Mouse (Mus musculus) embryonic facial prominence, embryonic 12.5 days (tissue): ENCODE data around the gene Krt9. TPM values are rescaled to one million over a fixed set of nuclear protein-coding genes. Genes with fewer than 3 reads are reported as not detected.

ENCODE experiments used
- ATAC-seq: fragments of 200-750 bp; cut with Nextera tagmentation; 2 replicates; pipeline ENCODE4 v1.8.0; 2017; ENCODE audit not compliant: insufficient number of reproducible peaks, insufficient read depth, low FRiP score, low TSS enrichment
- H3K27ac ChIP-seq: fragments of 300-500 bp; sonication (generic); 2 replicates; pipeline ENCODE4 v1.5.1; 2016; ENCODE audit warnings: mild to moderate bottlenecking
- H3K27me3 ChIP-seq: fragments of 300-500 bp; sonication (generic); 2 replicates; pipeline ENCODE4 v1.6.1; 2016; ENCODE audit warnings: mild to moderate bottlenecking, moderate library complexity
- H3K36me3 ChIP-seq: fragments of 300-500 bp; sonication (generic); 2 replicates; pipeline ENCODE4 v1.6.1; 2016; ENCODE audit warnings: mild to moderate bottlenecking
- H3K4me1 ChIP-seq: fragments of 300-500 bp; sonication (generic); 2 replicates; pipeline ENCODE4 v1.6.1; 2016
- H3K4me2 ChIP-seq: fragments of 300-500 bp; sonication (generic); replicated peaks from 2 replicates; pipeline ENCODE4 v1.6.1; 2016; ENCODE audit warnings: mild to moderate bottlenecking, moderate library complexity
- H3K4me3 ChIP-seq: fragments of 300-500 bp; sonication (generic); 2 replicates; pipeline ENCODE4 v1.5.1; 2016; ENCODE audit warnings: mild to moderate bottlenecking
- H3K9ac ChIP-seq: fragments of 300-500 bp; sonication (generic); 2 replicates; pipeline ENCODE4 v1.6.1; 2016; ENCODE audit warnings: mild to moderate bottlenecking, moderate library complexity
- H3K9me3 ChIP-seq: fragments of 300-500 bp; sonication (generic); 2 replicates; pipeline ENCODE4 v1.6.1; 2016; ENCODE audit warnings: mild to moderate bottlenecking, moderate library complexity
- WGBS: fragments of 180-500 bp; shearing (Covaris S2); methylation state at CpG from one replicate; pipeline ENCODE4 v1.1.7; 2016; 5-methylcytosine and 5-hydroxymethylcytosine counted together
- polyA plus RNA-seq: library from polyadenylated mRNA; unstranded; fragments of >200 nt; fragmentation: Nextera tagmentation; extraction: Ambion mirVana; gene quantifications from 2 replicates; pipeline ENCODE4 v1.2.1, GENCODE M21; 2016

The Krt9 gene
- polyA plus RNA-seq, 1 experiment from 2014 or later: not detected

DNA sequence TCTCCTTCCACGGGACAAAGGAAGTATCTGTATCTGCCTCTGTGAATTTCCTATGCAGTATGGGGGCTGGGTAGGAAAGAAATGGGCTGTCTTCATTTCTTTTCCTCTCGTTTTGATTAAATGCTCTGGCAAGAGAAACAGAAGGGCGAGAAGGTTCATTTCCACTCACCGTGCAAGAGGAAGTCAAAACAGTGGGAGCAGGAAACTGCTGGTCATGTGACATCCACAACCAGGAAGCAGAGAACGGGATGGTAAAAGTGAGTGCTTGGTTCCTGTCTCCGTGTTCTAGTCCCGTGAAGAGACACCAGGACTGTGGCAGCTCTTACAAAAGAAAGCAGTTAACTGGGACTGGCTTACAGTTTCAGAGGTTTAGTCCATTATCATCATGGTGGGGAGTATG, 11.3 kb downstream of the Krt9 start:
- no peaks in the 10 kb centered on the region for H3K4me1 ChIP-seq
- H3K36me3 ChIP-seq: no peaks in the 10 kb centered on the region
- H3K9ac ChIP-seq: no peak overlapping the region
- no peaks in the 10 kb centered on the region for H3K27me3 ChIP-seq
- 70% methylated on average over 7 of the region's 7 CpGs for WGBS
- no peaks in the 10 kb centered on the region for H3K9me3 ChIP-seq
- no peak overlapping the region for H3K27ac ChIP-seq
- no peak overlapping the region for H3K4me3 ChIP-seq
- ATAC-seq: no peak
- no peak overlapping the region for H3K4me2 ChIP-seq

- Histone ChIP-seq H3K27ac (no peak overlapping the region), H3K4me1 (no peaks in the 10 kb centered on the region), H3K4me3 (no peak overlapping the region), H3K36me3 (no peaks in the 10 kb centered on the region), H3K9ac (no peak overlapping the region), H3K27me3 (no peaks in the 10 kb centered on the region), H3K4me2 (no peak overlapping the region), H3K9me3 (no peaks in the 10 kb centered on the region)
- 73% methylated on average over 3 of the region's 3 CpGs for WGBS
- no peak for ATAC-seq
These were observed 13.8 kb downstream of the Krt9 start for GRCm38 (mm10) chr11:100179260-100179659.

DNA sequence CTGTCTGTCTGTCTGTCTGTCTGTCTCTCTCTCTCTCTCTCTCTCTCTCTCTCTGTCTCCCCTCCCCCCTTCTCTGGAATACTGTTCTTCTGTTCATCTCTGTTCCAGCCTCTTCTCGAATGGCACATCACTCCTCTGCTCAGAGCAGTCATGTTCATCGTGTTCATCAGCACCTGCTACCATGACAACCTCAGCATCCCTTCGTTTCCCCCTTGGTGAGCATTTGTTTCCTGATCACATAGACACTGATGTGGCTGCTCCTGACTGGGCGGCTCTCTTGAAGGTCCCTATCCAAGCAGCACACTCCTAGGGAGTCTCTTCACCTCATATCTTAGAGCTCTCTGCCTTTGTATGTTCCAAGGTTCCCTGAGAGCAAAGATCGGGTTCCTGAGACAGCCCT, 14.7 kb downstream of the Krt9 start:
- WGBS: 82% methylated on average over 5 of the region's 5 CpGs
- no peaks in the 10 kb centered on the region for H3K4me1 ChIP-seq
- no peak overlapping the region for H3K4me2 ChIP-seq
- no peak overlapping the region for H3K4me3 ChIP-seq
- no peaks in the 10 kb centered on the region for H3K27me3 ChIP-seq
- H3K9me3 ChIP-seq: no peaks in the 10 kb centered on the region
- no peak for ATAC-seq
- no peak overlapping the region for H3K9ac ChIP-seq
- H3K27ac ChIP-seq: no peak overlapping the region
- no peaks in the 10 kb centered on the region for H3K36me3 ChIP-seq

GRCm38 (mm10) chr11:100176791-100177190, 16.3 kb downstream of the Krt9 start:
- Histone ChIP-seq H3K27ac (no peak overlapping the region), H3K27me3 (no peaks in the 10 kb centered on the region), H3K4me2 (no peak overlapping the region), H3K4me1 (no peaks in the 10 kb centered on the region), H3K9me3 (no peaks in the 10 kb centered on the region), H3K36me3 (no peaks in the 10 kb centered on the region), H3K9ac (no peak overlapping the region), H3K4me3 (no peak overlapping the region)
- WGBS: 79% methylated on average over 9 of the region's 9 CpGs
- no peak for ATAC-seq

- Histone ChIP-seq H3K4me1 (0 out of 2 replicates have a peak, but pooled peaks cover 3% of the 10 kb centered on the region), H3K9ac (no peak overlapping the region), H3K4me3 (no peak overlapping the region), H3K36me3 (no peaks in the 10 kb centered on the region), H3K27ac (no peak overlapping the region), H3K9me3 (no peaks in the 10 kb centered on the region), H3K27me3 (no peaks in the 10 kb centered on the region), H3K4me2 (no peak overlapping the region)
- WGBS: 31% methylated on average over 14 of the region's 14 CpGs
- ATAC-seq: no peak
These were observed 24.0 kb downstream of the Krt9 start for GRCm38 (mm10) chr11:100168765-100169762.

DNA sequence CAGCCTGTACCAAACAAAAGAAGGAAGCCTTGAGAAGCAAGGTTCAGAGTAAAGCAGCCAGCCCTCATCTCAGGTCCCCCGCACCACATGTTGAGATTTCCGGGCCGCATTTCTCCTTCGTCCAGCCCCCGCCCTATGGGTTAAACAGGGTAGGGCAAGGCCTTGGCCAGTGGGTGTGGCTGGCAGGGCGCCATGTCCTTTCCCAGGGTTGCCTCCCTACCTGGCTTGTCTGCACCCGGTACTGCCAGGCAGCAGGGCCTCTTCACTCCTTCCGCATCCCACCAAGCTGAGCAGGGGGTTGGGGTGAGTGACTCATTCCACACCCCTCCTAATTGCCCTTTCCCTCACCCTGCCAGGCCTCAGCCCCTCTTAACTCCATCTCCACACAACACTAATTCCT, 25.0 kb downstream of the Krt9 start:
- Histone ChIP-seq H3K36me3 (no peaks in the 10 kb centered on the region), H3K9me3 (no peaks in the 10 kb centered on the region), H3K4me1 (0 out of 2 replicates have a peak, but pooled peaks cover 3% of the 10 kb centered on the region), H3K4me3 (no peak overlapping the region), H3K4me2 (no peak overlapping the region), H3K27ac (no peak overlapping the region), H3K27me3 (no peaks in the 10 kb centered on the region), H3K9ac (no peak overlapping the region)
- ATAC-seq: no peak
- 86% methylated on average over 8 of the region's 8 CpGs for WGBS

DNA sequence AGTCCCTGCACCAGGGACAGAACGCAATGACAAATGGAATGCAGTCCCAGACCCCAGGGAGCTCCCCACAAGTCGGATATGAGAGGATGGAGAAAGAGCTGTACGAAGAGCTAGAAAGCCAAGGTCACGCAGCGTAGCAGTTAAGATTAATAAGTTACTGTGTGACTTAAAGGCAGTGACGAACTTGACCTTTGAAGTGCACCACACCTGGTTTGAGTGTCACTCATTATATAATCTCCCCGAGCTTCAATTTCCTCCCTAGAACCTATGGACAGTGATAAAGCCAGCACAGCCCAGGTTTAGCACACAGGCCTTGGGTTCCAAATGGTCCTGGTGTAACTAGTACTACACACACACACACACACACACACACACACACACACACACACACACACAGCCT, 28.7 kb downstream of the Krt9 start:
- H3K9me3 ChIP-seq: no peaks in the 10 kb centered on the region
- no peak for ATAC-seq
- H3K4me3 ChIP-seq: no peak overlapping the region
- H3K4me2 ChIP-seq: no peak overlapping the region
- H3K4me1 ChIP-seq: 0 out of 2 replicates have a peak, but pooled peaks cover 3% of the 10 kb centered on the region
- WGBS: 41% methylated on average over 7 of the region's 7 CpGs
- no peaks in the 10 kb centered on the region for H3K27me3 ChIP-seq
- H3K27ac ChIP-seq: no peak overlapping the region
- H3K9ac ChIP-seq: no peak overlapping the region
- H3K36me3 ChIP-seq: no peaks in the 10 kb centered on the region

GRCm38 (mm10) chr11:100157908-100158477, 35.1 kb downstream of the Krt9 start:
- H3K9me3 ChIP-seq: no peaks in the 10 kb centered on the region
- no peak overlapping the region for H3K27ac ChIP-seq
- no peaks in the 10 kb centered on the region for H3K4me1 ChIP-seq
- no peaks in the 10 kb centered on the region for H3K27me3 ChIP-seq
- whole genome bisulfite sequencing: 50% methylated on average over 6 of the region's 6 CpGs
- H3K36me3 ChIP-seq: no peaks in the 10 kb centered on the region
- no peak overlapping the region for H3K4me3 ChIP-seq
- H3K4me2 ChIP-seq: no peak overlapping the region
- no peak overlapping the region for H3K9ac ChIP-seq
- ATAC-seq: no peak

DNA sequence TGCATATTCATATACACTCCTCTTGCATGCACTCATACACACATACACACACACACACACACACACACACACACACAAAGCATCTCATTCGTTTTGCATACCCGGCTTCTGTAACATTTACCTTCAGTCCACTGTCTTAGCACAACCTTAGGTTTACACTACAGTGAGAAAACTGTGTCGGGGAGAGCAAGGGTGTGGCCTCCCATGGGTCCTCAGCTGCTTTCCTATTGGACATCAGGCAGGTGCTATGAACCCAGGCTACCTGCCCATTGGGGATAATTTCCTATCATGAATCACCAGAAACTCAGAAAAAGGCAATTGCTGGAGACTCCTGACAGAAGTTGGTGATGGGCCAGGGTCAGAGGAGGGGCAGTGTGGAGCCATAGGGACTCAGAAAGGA, 35.7 kb downstream of the Krt9 start:
- H3K27me3 ChIP-seq: no peaks in the 10 kb centered on the region
- no peak overlapping the region for H3K4me3 ChIP-seq
- no peaks in the 10 kb centered on the region for H3K36me3 ChIP-seq
- ATAC-seq: no peak
- no peaks in the 10 kb centered on the region for H3K9me3 ChIP-seq
- no peaks in the 10 kb centered on the region for H3K4me1 ChIP-seq
- H3K9ac ChIP-seq: no peak overlapping the region
- H3K4me2 ChIP-seq: no peak overlapping the region
- WGBS: 90% methylated on average over 3 of the region's 3 CpGs
- H3K27ac ChIP-seq: no peak overlapping the region

GRCm38 (mm10) chr11:100155497-100156255, 37.4 kb downstream of the Krt9 start:
- 65% methylated on average over 8 of the region's 8 CpGs for WGBS
- Histone ChIP-seq H3K27me3 (no peaks in the 10 kb centered on the region), H3K4me2 (no peak overlapping the region), H3K9ac (no peak overlapping the region), H3K9me3 (no peaks in the 10 kb centered on the region), H3K36me3 (no peaks in the 10 kb centered on the region), H3K27ac (no peak overlapping the region), H3K4me3 (no peak overlapping the region), H3K4me1 (no peaks in the 10 kb centered on the region)
- no peak for ATAC-seq

DNA sequence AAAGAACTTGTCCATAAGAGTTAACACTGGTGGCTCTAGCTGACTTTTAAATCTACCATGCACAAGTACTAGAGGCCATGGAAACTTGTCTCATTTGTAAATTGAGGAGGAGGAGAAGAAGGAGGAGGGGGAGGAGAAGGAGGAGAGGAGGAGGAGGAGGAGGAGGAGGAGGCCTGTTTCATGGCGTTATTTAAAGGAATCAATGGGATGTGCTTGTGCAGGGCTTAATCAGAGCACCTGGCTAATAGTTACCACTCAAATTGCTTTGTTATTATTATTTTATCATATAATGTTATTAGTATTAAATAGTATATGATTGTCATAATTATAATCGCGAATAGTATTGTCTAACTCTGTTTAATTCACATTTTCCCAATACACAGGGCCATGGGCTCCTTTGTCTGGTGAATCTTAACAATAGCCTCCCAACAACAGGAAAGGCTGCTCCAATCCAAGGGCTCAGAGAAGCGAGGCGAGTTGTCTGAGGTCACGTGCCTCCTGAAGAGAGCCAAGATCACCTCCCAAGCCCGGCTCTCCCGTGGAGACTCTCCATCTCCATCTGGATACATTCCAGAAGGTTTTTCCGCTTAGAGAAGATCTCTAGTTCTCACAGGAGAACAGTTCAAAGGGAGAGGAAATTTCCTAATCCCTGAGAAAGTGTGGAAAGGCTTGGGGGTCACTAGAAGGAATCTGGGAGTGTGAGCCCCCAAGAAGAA, 44.3 kb downstream of the Krt9 start, which contains the start of gene Krt19:
Gene Krt19 (minus strand): TSS at position 51 of the 716 bp plus-strand sequence.
- H3K4me3 ChIP-seq: no peak within 1 kb of the TSS
- H3K27ac ChIP-seq: no peak within 1 kb of the TSS
- no peaks in the 10 kb centered on the region for H3K36me3 ChIP-seq
- no peak within 1 kb of the TSS for H3K4me2 ChIP-seq
- peaks cover 15% of the 10 kb centered on the region for H3K4me1 ChIP-seq
- peaks cover 37% of the 10 kb centered on the region for H3K27me3 ChIP-seq
- H3K9me3 ChIP-seq: no peaks in the 10 kb centered on the region
- H3K9ac ChIP-seq: no peak within 1 kb of the TSS
- ATAC-seq: no peak
- 52% methylated on average over 9 of the region's 9 CpGs for WGBS
